8 mouse cellular contexts compared by ENCODE assay signal in genomic region chr11:102217396-102217795, GRCm38 (mm10). TPM values are rescaled to one million over a fixed set of nuclear protein-coding genes. Genes with fewer than 3 reads are reported as not detected.
DNase-seq lines count a peak whose midpoint lies in the region; ATAC-seq and TF ChIP-seq lines count a peak whose summit lies in the region.

No protein-coding gene starts in this region.

- peaks cover 65% of the 10 kb centered on the region for H3K4me1 ChIP-seq in lung, embryonic 14.5 days (ENCODE audit: insufficient read depth)
- peaks cover 41% of the 10 kb centered on the region for H3K4me1 ChIP-seq in hindbrain, embryonic 14.5 days (replicated peaks; ENCODE audit: control insufficient read depth, insufficient read depth, low read length)
- peaks cover 84% of the 10 kb centered on the region for H3K4me1 ChIP-seq in neural tube, embryonic 13.5 days (replicated peaks)

- peak overlapping the region; percentile 54 for H3K4me3 ChIP-seq in lung, embryonic 14.5 days (ENCODE audit: low read depth, low read length)
- no peak overlapping the region for H3K4me3 ChIP-seq in hindbrain, embryonic 14.5 days (replicated peaks; ENCODE audit: low read length)
- no peak overlapping the region for H3K4me3 ChIP-seq in neural tube, embryonic 13.5 days

- no peaks in the 10 kb centered on the region for H3K9me3 ChIP-seq in lung, embryonic 14.5 days (ENCODE audit: low read depth, low read length)
- H3K9me3 ChIP-seq in hindbrain, embryonic 14.5 days (ENCODE audit: control insufficient read depth, low read length): no peaks in the 10 kb centered on the region
- H3K9me3 ChIP-seq in neural tube, embryonic 13.5 days: no peaks in the 10 kb centered on the region

- DNase-seq in cerebellum, adult 11 months: peak; percentile 55
- DNase-seq in lung, embryonic 14.5 days: no peak
- no peak for DNase-seq in lung, postnatal 25 days (ENCODE audit: low spot score)
- DNase-seq in hindbrain, embryonic 14.5 days (ENCODE audit: low spot score): no peak
- DNase-seq in left cerebral cortex, adult 8-10 months (ENCODE audit: low spot score in 2 of 2): no peak
- no peak for DNase-seq in thymus, postnatal 4 days

- peak overlapping the region; percentile 90 for H3K4me2 ChIP-seq in lung, embryonic 14.5 days
- peak overlapping the region; percentile 45; the same call in 1 of the 2 replicates for H3K4me2 ChIP-seq in hindbrain, embryonic 14.5 days (replicated peaks)
- H3K4me2 ChIP-seq in neural tube, embryonic 13.5 days: peak overlapping the region; percentile 51

- 59% methylated on average over 6 of the region's 6 CpGs for WGBS in lung, embryonic 14.5 days
- 81% methylated on average over 6 of the region's 6 CpGs for WGBS in hindbrain, embryonic 14.5 days
- 73% methylated on average over 6 of the region's 6 CpGs for WGBS in neural tube, embryonic 13.5 days

- no peaks in the 10 kb centered on the region for H3K36me3 ChIP-seq in lung, embryonic 14.5 days (ENCODE audit: insufficient read depth)
- peaks cover 20% of the 10 kb centered on the region for H3K36me3 ChIP-seq in hindbrain, embryonic 14.5 days (replicated peaks; ENCODE audit: control insufficient read depth, insufficient read depth)
- peaks cover 39% of the 10 kb centered on the region for H3K36me3 ChIP-seq in neural tube, embryonic 13.5 days

- H3K9ac ChIP-seq in lung, embryonic 14.5 days: peak overlapping the region; percentile 56; the same call in 1 of the 2 replicates
- no peak overlapping the region for H3K9ac ChIP-seq in hindbrain, embryonic 14.5 days
- no peak overlapping the region for H3K9ac ChIP-seq in neural tube, embryonic 13.5 days

- no peak for TF ChIP-seq CTCF in lung, embryonic 14.5 days (IDR thresholded peaks at IDR 0.05; ENCODE audit: low read depth)

- no peaks in the 10 kb centered on the region for H3K27me3 ChIP-seq in lung, embryonic 14.5 days (ENCODE audit: insufficient read depth, low read length)
- no peaks in the 10 kb centered on the region for H3K27me3 ChIP-seq in hindbrain, embryonic 14.5 days (ENCODE audit: control insufficient read depth, insufficient read depth, low read length)
- no peaks in the 10 kb centered on the region for H3K27me3 ChIP-seq in neural tube, embryonic 13.5 days

- peak overlapping the region; percentile 85 for H3K27ac ChIP-seq in lung, embryonic 14.5 days (ENCODE audit: low read depth)
- no peak overlapping the region for H3K27ac ChIP-seq in hindbrain, embryonic 14.5 days
- no peak overlapping the region for H3K27ac ChIP-seq in neural tube, embryonic 13.5 days (replicated peaks)

- ATAC-seq in cerebellum, adult (ENCODE audit: insufficient number of reproducible peaks, low FRiP score, low TSS enrichment): no peak
- no peak for ATAC-seq in lung, embryonic 14.5 days (ENCODE audit: insufficient read depth)
- ATAC-seq in hindbrain, embryonic 14.5 days (ENCODE audit: low FRiP score): no peak
- ATAC-seq in neural tube, embryonic 13.5 days (ENCODE audit: low read depth): no peak

RNA-seq across cellular contexts. Expression of gene Hdac5, which starts 12.6 kb away (rescaled TPM):
- 41.1 and 42.7 TPM in 2 replicates for polyA plus RNA-seq in lung, embryonic 14.5 days (2014; fragmentation: Nextera tagmentation; extraction: Ambion mirVana)
- 40.7 and 50.8 TPM in 2 replicates for polyA plus RNA-seq in hindbrain, embryonic 14.5 days (2014; fragmentation: Nextera tagmentation; extraction: Ambion mirVana)
- polyA plus RNA-seq in neural tube, embryonic 13.5 days (2015; fragmentation: Nextera tagmentation; extraction: Ambion mirVana): 84.4 and 88.7 TPM in 2 replicates
- total RNA-seq in left cerebral cortex, adult 8-10 months (2022): 100 to 1,000 TPM; 245 to 275 (median 254) TPM

RNA-seq across cellular contexts. Expression of gene G6pc3, which starts 28.0 kb away (rescaled TPM):
- 31.0 and 34.5 TPM in 2 replicates for polyA plus RNA-seq in lung, embryonic 14.5 days (2014; fragmentation: Nextera tagmentation; extraction: Ambion mirVana)
- 39.9 and 42.3 TPM in 2 replicates for polyA plus RNA-seq in hindbrain, embryonic 14.5 days (2014; fragmentation: Nextera tagmentation; extraction: Ambion mirVana)
- 29.1 and 31.6 TPM in 2 replicates for polyA plus RNA-seq in neural tube, embryonic 13.5 days (2015; fragmentation: Nextera tagmentation; extraction: Ambion mirVana)
- total RNA-seq in left cerebral cortex, adult 8-10 months (2022): 10 to 100 TPM; 65.4 to 78.4 (median 75.2) TPM

RNA-seq across cellular contexts. Expression of gene BC030867, which starts 31.3 kb away (rescaled TPM):
- 21.4 and 22.2 TPM in 2 replicates for polyA plus RNA-seq in lung, embryonic 14.5 days (2014; fragmentation: Nextera tagmentation; extraction: Ambion mirVana)
- 1.8 and 2.9 TPM in 2 replicates for polyA plus RNA-seq in hindbrain, embryonic 14.5 days (2014; fragmentation: Nextera tagmentation; extraction: Ambion mirVana)
- polyA plus RNA-seq in neural tube, embryonic 13.5 days (2015; fragmentation: Nextera tagmentation; extraction: Ambion mirVana): 1.9 and 3.7 TPM in 2 replicates
- total RNA-seq in left cerebral cortex, adult 8-10 months (2022): 1 to 10 TPM in 3 of 4 experiments, under 1 TPM in 1; 0.76 to 1.6 (median 1.4) TPM

RNA-seq across cellular contexts. Expression of gene Lsm12, which starts 32.3 kb away (rescaled TPM):
- 93.2 and 109 TPM in 2 replicates for polyA plus RNA-seq in lung, embryonic 14.5 days (2014; fragmentation: Nextera tagmentation; extraction: Ambion mirVana)
- polyA plus RNA-seq in hindbrain, embryonic 14.5 days (2014; fragmentation: Nextera tagmentation; extraction: Ambion mirVana): 78.6 and 81.9 TPM in 2 replicates
- 112 and 116 TPM in 2 replicates for polyA plus RNA-seq in neural tube, embryonic 13.5 days (2015; fragmentation: Nextera tagmentation; extraction: Ambion mirVana)
- 10 to 100 TPM; 52.8 to 55.3 (median 53.9) TPM for total RNA-seq in left cerebral cortex, adult 8-10 months (2022)

RNA-seq across cellular contexts. Expression of gene Asb16, which starts 51.1 kb away (rescaled TPM):
- 0.08 TPM in 1 of 2 replicates, not detected in the other for polyA plus RNA-seq in lung, embryonic 14.5 days (2014; fragmentation: Nextera tagmentation; extraction: Ambion mirVana)
- polyA plus RNA-seq in hindbrain, embryonic 14.5 days (2014; fragmentation: Nextera tagmentation; extraction: Ambion mirVana): 0.07 and 0.18 TPM in 2 replicates
- polyA plus RNA-seq in neural tube, embryonic 13.5 days (2015; fragmentation: Nextera tagmentation; extraction: Ambion mirVana): not detected in 2 replicates
- total RNA-seq in left cerebral cortex, adult 8-10 months (2022): 1 to 10 TPM; 2.8 to 3.7 (median 3.3) TPM
